Mouse (Mus musculus): ENCODE results near the gene Ccdc87.
"Not testable (repeated sequence)": the region's sequence is repeated elsewhere in the genome, so short reads cannot be mapped to it uniquely, and the experiment has no call there.

Ccdc87 gene

GRCm38 (mm10) chr19:4838526-4839140 lies 533 bp upstream of the Ccdc87 start:
- DNase-seq = no peak

GRCm38 (mm10) chr19:4840848-4841247 lies 1.7 kb downstream of the Ccdc87 start:
- no peak for DNase-seq

GRCm38 (mm10) chr19:4842611-4843010 lies 3.4 kb downstream of the Ccdc87 start:
- no peak for DNase-seq

- no peak for DNase-seq
Observed at GRCm38 (mm10) chr19:4845846-4846245, 6.7 kb downstream of the Ccdc87 start.

- DNase-seq = peak; percentile 45
Observed at GRCm38 (mm10) chr19:4847490-4847889, 8.3 kb downstream of the Ccdc87 start.

- no peak for DNase-seq
Observed at GRCm38 (mm10) chr19:4849800-4850199, 10.6 kb downstream of the Ccdc87 start.

GRCm38 (mm10) chr19:4850281-4850680 lies 11.1 kb downstream of the Ccdc87 start:
- no peak for DNase-seq

- peak; percentile 90 for DNase-seq
Observed at GRCm38 (mm10) chr19:4854552-4855469, 15.6 kb downstream of the Ccdc87 start, which contains the start of gene Ctsf. Ctsf (plus strand) TSS chr19:4855130.

GRCm38 (mm10) chr19:4855470-4855820 lies 16.3 kb downstream of the Ccdc87 start:
- DNase-seq = no peak

- no peak for DNase-seq
Observed at GRCm38 (mm10) chr19:4855951-4856350, 16.8 kb downstream of the Ccdc87 start.

- DNase-seq = no peak
Observed at GRCm38 (mm10) chr19:4859081-4859480, 19.9 kb downstream of the Ccdc87 start.

- DNase-seq = no peak
Observed at GRCm38 (mm10) chr19:4863048-4863447, 23.9 kb downstream of the Ccdc87 start.

- DNase-seq = peak; percentile 58
Observed at GRCm38 (mm10) chr19:4865147-4865546, 26.0 kb downstream of the Ccdc87 start.

GRCm38 (mm10) chr19:4874613-4875012 lies 35.4 kb downstream of the Ccdc87 start:
- not testable (repeated sequence) for DNase-seq

GRCm38 (mm10) chr19:4876241-4876640 lies 37.1 kb downstream of the Ccdc87 start:
- DNase-seq = no peak

- no peak for DNase-seq
Observed at GRCm38 (mm10) chr19:4876755-4877154, 37.6 kb downstream of the Ccdc87 start.

GRCm38 (mm10) chr19:4877785-4878184 lies 38.6 kb downstream of the Ccdc87 start, which contains the start of gene Actn3:
Actn3 (minus strand) TSS chr19:4877909.
- peak; percentile 51 for DNase-seq

- peak; percentile 97 for DNase-seq
Observed at GRCm38 (mm10) chr19:4878405-4879323, 39.5 kb downstream of the Ccdc87 start, which contains the start of gene Zdhhc24. Zdhhc24 (plus strand) TSS chr19:4878668.

- no peak for DNase-seq
Observed at GRCm38 (mm10) chr19:4879324-4879703, 40.1 kb downstream of the Ccdc87 start.

GRCm38 (mm10) chr19:4883961-4884360 lies 44.8 kb downstream of the Ccdc87 start:
- DNase-seq = no peak

- DNase-seq = no peak
Observed at GRCm38 (mm10) chr19:4889791-4890190, 50.6 kb downstream of the Ccdc87 start.

- DNase-seq = no peak
Observed at GRCm38 (mm10) chr19:4891798-4892197, 52.6 kb downstream of the Ccdc87 start.

Measured in lung, postnatal 10 days (tissue).